Mouse (Mus musculus): ENCODE data around the gene Fnbp1. TPM values are rescaled to one million over a fixed set of nuclear protein-coding genes. Genes with fewer than 3 reads are reported as not detected.
A peak's percentile ranks its signal among the peaks of the same experiment; 100 is the strongest.

Gene Fnbp1
- polyA plus RNA-seq, 1 experiment from 2014 or later = 21.6 TPM

DNA sequence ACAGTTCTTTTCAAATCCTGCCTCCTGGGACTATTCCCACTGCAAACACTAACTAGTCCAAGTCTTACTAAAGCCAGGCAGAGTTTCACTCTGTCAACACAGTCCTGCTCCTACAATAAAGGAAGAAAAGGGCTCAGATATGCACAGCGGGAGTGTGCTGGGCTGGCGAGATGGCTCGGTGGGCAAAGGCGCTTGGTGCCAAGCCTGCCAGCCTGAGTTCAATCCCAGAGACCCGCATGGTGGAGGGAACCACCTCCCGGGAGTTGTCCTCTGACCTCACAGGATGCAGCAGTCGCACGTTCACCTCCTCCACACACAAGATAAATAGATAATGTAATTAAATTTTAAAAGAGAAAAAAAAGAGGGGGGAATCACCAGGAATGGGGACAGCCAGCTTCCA, 38.5 kb downstream of the Fnbp1 start:
- Histone ChIP-seq H3K4me2 (no peak overlapping the region), H3K27me3 (no peaks in the 10 kb centered on the region), H3K36me3 (peaks cover 6% of the 10 kb centered on the region), H3K9ac (no peak overlapping the region), H3K9me3 (no peaks in the 10 kb centered on the region), H3K4me1 (replicated peaks) (peaks cover 21% of the 10 kb centered on the region), H3K4me3 (no peak overlapping the region), H3K27ac (replicated peaks) (no peak overlapping the region)
- no peak for ATAC-seq (ENCODE audit: low read depth)
- 74% methylated on average over 8 of the region's 8 CpGs for WGBS

DNA sequence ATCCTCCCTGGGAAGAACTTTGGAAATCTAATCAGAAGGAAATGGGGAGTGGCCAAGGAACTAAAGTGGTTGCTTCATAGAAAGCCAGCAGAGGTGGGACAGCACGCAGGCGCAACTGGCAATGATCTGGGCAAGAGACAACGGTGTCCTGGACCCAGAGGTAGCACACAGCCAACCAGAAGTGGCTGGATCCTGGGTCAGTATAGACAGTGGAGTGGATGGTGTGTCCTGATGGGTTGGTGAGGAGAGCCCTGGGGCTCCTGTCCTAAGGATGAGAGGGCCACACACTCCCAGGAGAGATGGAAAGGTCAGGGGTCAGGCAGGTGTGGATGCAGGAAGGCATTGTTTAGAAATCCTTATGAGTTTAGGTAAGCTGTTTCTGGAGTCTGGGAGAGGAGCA, 40.5 kb downstream of the Fnbp1 start:
- Histone ChIP-seq H3K4me1 (replicated peaks) (peaks cover 3% of the 10 kb centered on the region), H3K36me3 (peaks cover 6% of the 10 kb centered on the region), H3K4me2 (no peak overlapping the region), H3K27ac (replicated peaks) (no peak overlapping the region), H3K27me3 (no peaks in the 10 kb centered on the region), H3K9me3 (no peaks in the 10 kb centered on the region), H3K4me3 (no peak overlapping the region), H3K9ac (no peak overlapping the region)
- WGBS = 95% methylated on average over 3 of the region's 3 CpGs
- no peak for ATAC-seq (ENCODE audit: low read depth)

DNA sequence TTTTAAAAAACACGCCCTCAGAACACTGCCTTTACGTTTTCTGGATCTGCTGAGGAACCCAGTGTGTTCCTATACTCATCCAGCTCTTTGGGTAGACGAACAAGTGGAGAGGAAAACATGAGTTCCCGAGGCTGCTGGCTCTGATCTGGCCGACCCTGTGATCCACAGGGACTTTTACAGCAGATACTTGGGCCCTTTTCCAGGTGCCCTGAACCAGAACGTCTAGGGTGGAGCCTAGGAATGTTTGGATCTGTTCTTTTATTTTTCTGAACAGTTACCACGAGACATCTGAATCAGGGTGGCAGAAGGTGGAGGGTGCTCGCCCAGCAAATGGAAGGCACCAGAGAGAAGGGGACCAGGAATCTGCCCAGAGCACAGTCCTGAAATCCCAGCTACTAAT, 42.7 kb downstream of the Fnbp1 start:
- H3K27me3 ChIP-seq = no peaks in the 10 kb centered on the region
- no peak overlapping the region for H3K9ac ChIP-seq
- no peaks in the 10 kb centered on the region for H3K9me3 ChIP-seq
- H3K4me3 ChIP-seq = no peak overlapping the region
- ATAC-seq (ENCODE audit: low read depth) = no peak
- H3K27ac ChIP-seq (replicated peaks) = no peak overlapping the region
- 86% methylated on average over 8 of the region's 8 CpGs for WGBS
- H3K36me3 ChIP-seq = peaks cover 9% of the 10 kb centered on the region
- H3K4me2 ChIP-seq = no peak overlapping the region
- H3K4me1 ChIP-seq (replicated peaks) = peaks cover 4% of the 10 kb centered on the region; the same call in 1 of the 2 replicates

DNA sequence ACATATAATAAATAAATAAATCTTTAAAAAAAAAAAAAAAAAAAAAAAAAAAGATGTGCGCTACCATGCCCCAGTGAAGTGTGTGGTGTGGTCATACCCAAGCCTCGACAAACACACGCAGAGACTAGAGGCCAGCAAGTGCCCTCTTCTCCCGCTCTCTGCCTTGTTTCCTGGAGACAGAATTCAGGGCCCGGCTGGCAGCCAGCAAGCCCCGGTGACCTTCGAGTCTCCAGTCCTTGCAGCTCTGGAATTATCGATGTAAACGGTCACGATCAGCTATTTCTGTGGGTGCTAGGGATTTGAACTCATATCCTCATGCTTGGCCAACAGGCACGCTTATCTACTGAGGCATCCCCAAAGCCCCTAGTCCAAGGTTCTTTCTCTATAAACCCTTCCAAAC, 43.2 kb downstream of the Fnbp1 start:
- Histone ChIP-seq H3K27ac (replicated peaks) (no peak overlapping the region), H3K4me1 (replicated peaks) (peaks cover 4% of the 10 kb centered on the region; the same call in 1 of the 2 replicates), H3K4me2 (no peak overlapping the region), H3K36me3 (peaks cover 9% of the 10 kb centered on the region), H3K27me3 (no peaks in the 10 kb centered on the region), H3K9ac (no peak overlapping the region), H3K9me3 (no peaks in the 10 kb centered on the region), H3K4me3 (no peak overlapping the region)
- no peak for ATAC-seq (ENCODE audit: low read depth)
- WGBS = 93% methylated on average over 11 of the region's 11 CpGs

DNA sequence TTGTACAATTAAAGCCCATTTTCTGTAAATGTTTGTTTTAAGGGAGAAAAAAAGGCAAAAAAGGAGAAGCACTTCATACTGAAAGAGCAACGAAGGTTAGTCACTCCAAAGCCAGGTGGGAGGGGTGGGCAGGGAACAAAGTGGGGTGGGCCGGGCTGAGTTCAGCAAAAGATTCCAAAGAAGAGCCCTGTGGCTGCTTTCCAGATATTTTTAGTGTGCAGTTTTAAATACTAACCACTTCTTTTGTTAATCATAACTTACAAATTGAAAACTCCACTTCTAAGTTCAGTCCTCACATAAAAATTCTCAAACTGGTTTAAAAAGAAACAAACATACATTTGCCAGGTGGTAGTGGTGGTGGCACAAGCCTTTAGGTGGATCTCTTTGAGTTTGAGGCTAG, 44.5 kb downstream of the Fnbp1 start:
- 87% methylated on average over 2 of the region's 2 CpGs for WGBS

GRCm38 (mm10) chr2:31096119-31096518, 45.7 kb downstream of the Fnbp1 start:
- Histone ChIP-seq H3K9me3 (no peaks in the 10 kb centered on the region), H3K4me1 (replicated peaks) (peaks cover 4% of the 10 kb centered on the region; the same call in 1 of the 2 replicates), H3K27ac (replicated peaks) (peak overlapping the region; percentile 54), H3K27me3 (no peaks in the 10 kb centered on the region), H3K4me3 (no peak overlapping the region), H3K36me3 (peaks cover 9% of the 10 kb centered on the region), H3K9ac (no peak overlapping the region), H3K4me2 (no peak overlapping the region)
- ATAC-seq (ENCODE audit: low read depth) = no peak
- WGBS = 61% methylated on average over 15 of the region's 15 CpGs

More for the DNA sequence above, 44.5 kb downstream of the Fnbp1 start:
- H3K27me3 ChIP-seq = no peaks in the 10 kb centered on the region
- H3K36me3 ChIP-seq = peaks cover 9% of the 10 kb centered on the region
- H3K4me2 ChIP-seq = no peak overlapping the region
- no peak overlapping the region for H3K4me3 ChIP-seq
- H3K9me3 ChIP-seq = no peaks in the 10 kb centered on the region
- H3K9ac ChIP-seq = no peak overlapping the region
- H3K27ac ChIP-seq (replicated peaks) = no peak overlapping the region
- no peak for ATAC-seq (ENCODE audit: low read depth)
- peaks cover 4% of the 10 kb centered on the region; the same call in 1 of the 2 replicates for H3K4me1 ChIP-seq (replicated peaks)

DNA sequence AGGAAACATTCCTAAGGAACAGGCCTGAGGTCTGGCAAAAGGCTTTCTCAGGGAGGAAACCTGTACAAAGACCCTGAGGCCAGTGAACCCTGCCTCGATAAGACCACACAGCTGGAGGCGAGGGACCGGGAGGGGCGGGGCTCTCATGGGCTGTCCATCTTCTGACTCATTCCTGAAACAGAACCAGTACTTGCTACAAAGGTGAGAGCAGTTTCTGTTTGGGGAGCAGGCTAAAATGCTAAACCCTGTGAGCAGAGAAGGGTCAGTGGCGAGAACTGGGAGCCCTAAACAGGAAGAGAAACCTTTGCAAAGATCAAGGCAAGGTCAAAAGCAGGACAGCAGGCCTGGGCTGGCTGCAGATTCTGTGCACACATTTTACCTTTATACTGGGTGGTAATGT, 47.2 kb downstream of the Fnbp1 start:
- Histone ChIP-seq H3K9me3 (no peaks in the 10 kb centered on the region), H3K4me1 (replicated peaks) (peaks cover 9% of the 10 kb centered on the region; the same call in 1 of the 2 replicates)
- WGBS = 68% methylated on average over 5 of the region's 5 CpGs

GRCm38 (mm10) chr2:31092939-31093338, 48.9 kb downstream of the Fnbp1 start:
- Histone ChIP-seq H3K4me2 (no peak overlapping the region), H3K27me3 (no peaks in the 10 kb centered on the region), H3K9ac (no peak overlapping the region), H3K36me3 (peaks cover 3% of the 10 kb centered on the region; the same call in 1 of the 2 replicates), H3K4me1 (replicated peaks) (peaks cover 26% of the 10 kb centered on the region), H3K27ac (replicated peaks) (no peak overlapping the region), H3K4me3 (no peak overlapping the region), H3K9me3 (no peaks in the 10 kb centered on the region)
- ATAC-seq (ENCODE audit: low read depth) = no peak
- 93% methylated on average over 3 of the region's 3 CpGs for WGBS

More for the DNA sequence above, 47.2 kb downstream of the Fnbp1 start:
- no peak overlapping the region for H3K27ac ChIP-seq (replicated peaks)
- H3K27me3 ChIP-seq = no peaks in the 10 kb centered on the region
- peaks cover 3% of the 10 kb centered on the region; the same call in 1 of the 2 replicates for H3K36me3 ChIP-seq
- H3K4me2 ChIP-seq = no peak overlapping the region
- H3K4me3 ChIP-seq = no peak overlapping the region
- no peak overlapping the region for H3K9ac ChIP-seq
- ATAC-seq (ENCODE audit: low read depth) = no peak

- 57% methylated on average over 3 of the region's 3 CpGs for WGBS
- Histone ChIP-seq H3K27ac (replicated peaks) (no peak overlapping the region), H3K27me3 (no peaks in the 10 kb centered on the region), H3K9ac (no peak overlapping the region), H3K4me2 (no peak overlapping the region), H3K4me3 (no peak overlapping the region), H3K4me1 (replicated peaks) (peaks cover 38% of the 10 kb centered on the region), H3K36me3 (peaks cover 3% of the 10 kb centered on the region; the same call in 1 of the 2 replicates), H3K9me3 (no peaks in the 10 kb centered on the region)
- no peak for ATAC-seq (ENCODE audit: low read depth)
These were observed 50.6 kb downstream of the Fnbp1 start for GRCm38 (mm10) chr2:31091182-31091581.

DNA sequence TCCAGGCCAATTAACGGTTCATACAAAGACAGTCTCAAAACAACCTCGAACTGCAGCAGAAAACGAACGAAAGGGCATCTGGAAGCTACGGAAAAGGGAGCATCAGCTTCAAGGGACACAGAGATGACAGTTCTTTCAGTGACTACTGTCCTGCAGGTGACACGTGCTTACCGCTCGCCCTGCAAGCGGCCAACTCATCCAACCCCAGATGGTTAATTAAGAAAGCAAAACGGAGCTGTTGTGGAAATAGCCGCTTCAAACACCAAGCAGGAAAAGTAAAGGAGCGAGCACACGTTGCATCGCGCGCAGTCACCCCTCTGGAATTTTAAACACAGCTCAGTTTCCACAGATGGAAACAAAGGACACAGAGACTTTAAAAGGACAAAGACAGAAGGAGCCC, 52.2 kb downstream of the Fnbp1 start:
- Histone ChIP-seq H3K27ac (replicated peaks) (no peak overlapping the region), H3K9me3 (no peaks in the 10 kb centered on the region), H3K9ac (no peak overlapping the region), H3K4me3 (no peak overlapping the region), H3K27me3 (no peaks in the 10 kb centered on the region), H3K36me3 (peaks cover 6% of the 10 kb centered on the region; the same call in 1 of the 2 replicates), H3K4me1 (replicated peaks) (peaks cover 36% of the 10 kb centered on the region), H3K4me2 (no peak overlapping the region)
- WGBS = 69% methylated on average over 16 of the region's 16 CpGs
- ATAC-seq (ENCODE audit: low read depth) = no peak

- Histone ChIP-seq H3K9me3 (no peaks in the 10 kb centered on the region), H3K4me1 (replicated peaks) (peaks cover 36% of the 10 kb centered on the region), H3K4me2 (no peak overlapping the region), H3K27me3 (no peaks in the 10 kb centered on the region), H3K36me3 (peaks cover 13% of the 10 kb centered on the region), H3K4me3 (no peak overlapping the region), H3K9ac (no peak overlapping the region), H3K27ac (replicated peaks) (peak overlapping the region; percentile 29; the same call in 1 of the 2 replicates)
- WGBS = 83% methylated on average over 8 of the region's 8 CpGs
- no peak for ATAC-seq (ENCODE audit: low read depth)
These were observed 52.9 kb downstream of the Fnbp1 start for GRCm38 (mm10) chr2:31088871-31089270.

DNA sequence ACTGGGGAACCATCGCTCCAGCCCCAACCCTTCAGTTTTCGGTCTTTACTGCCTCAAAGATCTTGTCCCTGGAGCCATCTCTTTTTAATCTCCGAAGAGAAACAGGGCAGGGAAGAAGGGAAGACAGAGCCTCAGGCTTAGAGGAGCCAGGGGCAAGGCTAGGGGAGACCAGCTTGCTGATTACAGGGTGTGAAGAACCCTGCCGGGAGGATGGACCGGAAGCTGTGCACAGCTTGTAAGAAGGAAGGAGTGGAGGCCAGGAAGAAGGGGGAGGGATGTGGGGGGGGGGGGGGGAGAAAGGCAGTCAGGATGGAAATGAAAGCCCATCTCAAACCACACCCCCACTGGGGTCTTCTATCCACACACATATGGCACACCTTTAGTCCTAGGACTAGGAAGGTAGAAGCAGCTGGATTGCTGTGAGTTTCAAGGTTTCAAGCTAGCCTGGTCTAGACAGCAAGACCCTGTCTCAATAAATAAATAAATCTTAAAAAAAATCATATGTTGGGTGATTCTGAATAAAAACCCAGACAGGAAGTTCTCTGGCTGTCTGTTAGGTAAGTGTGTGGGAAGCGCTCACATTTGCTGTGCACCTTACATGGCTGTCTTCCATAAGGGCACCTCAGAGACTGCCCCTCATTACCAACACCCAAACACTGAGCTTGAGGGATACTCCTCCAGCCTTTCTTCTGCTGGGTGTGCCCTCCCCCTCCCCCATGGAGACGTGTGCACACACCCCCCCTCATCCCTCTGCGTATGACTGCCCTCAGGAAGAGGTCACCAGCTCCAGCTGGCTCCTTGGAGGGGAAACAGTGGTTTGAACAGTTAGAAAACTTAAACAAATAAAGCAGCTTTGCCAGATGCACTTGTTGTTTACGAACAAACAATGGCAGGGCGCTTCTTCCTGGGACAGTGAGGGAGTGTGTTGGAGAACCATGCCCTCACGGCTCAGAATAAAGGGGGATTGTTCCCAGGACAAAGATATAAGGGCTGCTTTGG, 53.8 kb downstream of the Fnbp1 start:
- peak overlapping the region; percentile 30; the same call in 1 of the 2 replicates for H3K27ac ChIP-seq (replicated peaks)
- 0 out of 2 replicates have a peak, but pooled peaks have one; percentile 36 for ATAC-seq (ENCODE audit: low read depth)
- 25% methylated on average over 11 of the region's 11 CpGs for WGBS

More for the DNA sequence above, 53.8 kb downstream of the Fnbp1 start:
- Histone ChIP-seq H3K9ac (no peak overlapping the region), H3K9me3 (no peaks in the 10 kb centered on the region), H3K27me3 (no peaks in the 10 kb centered on the region), H3K4me3 (no peak overlapping the region), H3K4me1 (replicated peaks) (peaks cover 36% of the 10 kb centered on the region), H3K36me3 (peaks cover 20% of the 10 kb centered on the region), H3K4me2 (no peak overlapping the region)

Data from neural tube, embryonic 13.5 days (tissue).